Mouse (Mus musculus) cerebellum, postnatal 14 days (tissue): ENCODE results near the gene Ntrk1.
A peak's percentile ranks its signal among the peaks of the same experiment; 100 is the strongest.

Experiments
- DNase-seq, 2 experiments: peaks; one replicate each; pipeline ENCODE4 v3.0.0; 2021; ENCODE audit warnings: mixed read lengths in 2 of 2

The Ntrk1 gene

DNA sequence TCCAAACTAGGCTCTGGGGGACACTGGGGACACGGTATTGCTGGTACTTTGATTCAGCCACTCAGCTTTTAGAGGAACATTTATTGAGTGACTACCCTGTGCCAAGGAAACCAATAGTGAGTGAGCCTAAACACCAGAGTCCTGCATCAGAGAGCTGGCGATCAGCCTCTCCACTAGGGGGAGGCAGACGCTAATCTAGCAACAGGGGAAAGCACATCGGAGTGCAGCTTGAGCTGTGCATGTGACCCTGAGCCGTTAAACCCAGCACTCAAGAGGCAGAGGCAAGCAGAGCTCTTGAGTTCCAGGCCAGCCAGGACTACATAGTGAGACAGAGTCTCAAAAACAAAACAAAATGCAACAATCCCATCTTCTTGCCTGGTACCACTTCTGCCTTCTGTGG is 45.9 kb downstream of the Ntrk1 start:
- DNase-seq = peak; percentile 50 to 58

DNA sequence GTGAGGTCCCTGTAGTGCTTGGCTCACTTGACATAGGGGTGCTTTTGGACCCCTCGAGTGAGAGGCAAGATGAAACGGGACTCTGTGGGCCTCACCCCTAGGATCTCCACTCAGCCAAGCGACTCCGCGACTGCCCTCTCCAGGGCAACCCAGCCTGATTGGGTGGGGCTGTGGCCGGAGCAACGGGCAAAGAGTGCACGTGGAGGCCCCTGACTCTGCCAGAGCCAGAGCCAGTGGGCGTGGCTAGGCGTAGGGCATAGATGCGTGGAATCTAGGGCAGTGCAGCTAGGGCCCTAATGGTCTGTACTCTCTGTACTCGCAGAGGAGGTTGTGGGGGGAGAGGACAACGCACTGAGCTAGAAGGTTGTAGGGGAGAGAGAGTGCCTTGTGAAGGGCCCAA is 46.5 kb downstream of the Ntrk1 start, which contains the start of gene Lrrc71:
TSS of gene Lrrc71 (minus strand) at position 195 of the 400 bp plus-strand sequence.
- DNase-seq = no peak

DNA sequence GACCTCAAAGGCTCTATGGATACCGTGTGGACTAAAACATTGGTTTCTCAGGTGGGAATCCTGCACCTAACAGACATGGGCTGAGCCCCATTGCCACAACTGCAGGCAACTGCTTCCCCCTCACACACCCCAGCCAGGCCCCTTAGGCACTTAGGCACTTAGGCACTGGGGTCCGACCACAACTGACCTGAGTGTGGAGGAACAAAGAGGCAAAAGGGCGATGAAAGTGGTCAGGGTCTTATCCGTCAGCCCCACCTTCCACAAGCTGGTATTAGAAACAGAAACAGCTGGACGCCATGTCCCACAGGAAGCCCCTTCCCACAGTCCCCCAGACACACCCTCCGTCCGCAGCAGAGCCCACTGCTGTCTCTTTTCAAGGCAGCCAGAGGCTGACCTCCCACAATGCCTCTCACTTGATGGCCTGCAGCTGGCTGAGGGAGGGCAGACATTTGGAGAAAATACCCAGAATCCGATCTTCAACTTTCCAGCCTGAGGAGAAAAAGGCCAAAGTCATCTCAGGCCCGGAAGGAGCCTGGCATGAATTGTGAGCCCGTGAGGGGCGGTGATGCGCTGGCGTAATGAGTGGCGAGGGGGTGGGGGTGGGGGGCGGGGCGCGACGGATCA is 49.8 kb downstream of the Ntrk1 start:
- no peak for DNase-seq

DNA sequence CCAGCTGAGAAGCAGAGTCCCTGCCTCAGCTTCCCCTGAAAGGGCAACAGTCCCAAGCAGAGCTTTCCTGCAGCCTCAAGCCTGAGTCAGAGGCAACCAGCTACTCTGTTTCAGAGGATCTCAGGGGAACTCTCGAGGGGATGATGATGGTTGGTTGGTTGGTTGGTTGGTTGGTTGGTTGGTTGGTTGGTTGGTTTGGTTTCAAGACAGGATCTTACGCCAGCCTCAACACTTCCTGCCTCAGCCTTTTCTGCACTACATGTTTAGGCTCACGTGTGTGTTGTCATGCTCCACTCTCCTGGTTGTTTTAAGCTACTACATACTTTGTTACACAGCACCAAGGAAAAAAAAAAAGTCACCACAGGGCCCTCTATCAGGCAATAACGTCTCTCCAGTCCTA is 51.0 kb downstream of the Ntrk1 start:
- DNase-seq = no peak

DNA sequence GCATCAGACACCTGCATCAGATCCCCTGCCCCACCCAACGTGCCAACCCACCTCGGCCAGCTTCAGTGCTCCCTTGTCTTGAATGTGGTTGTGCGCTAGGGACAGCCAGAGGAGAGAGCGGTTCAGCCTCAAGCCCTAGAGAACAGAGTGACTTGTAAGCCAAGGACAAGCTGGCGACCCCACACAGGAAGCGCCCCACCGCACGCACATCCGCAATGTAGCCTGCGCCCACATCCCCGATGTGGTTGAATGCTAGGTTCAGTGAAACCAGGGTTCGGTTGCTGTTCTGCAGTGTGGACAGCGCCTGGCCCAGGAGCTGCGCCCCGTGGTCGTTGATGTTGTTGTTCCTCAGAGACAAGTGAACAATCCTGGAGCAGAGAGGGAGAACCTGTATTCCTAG is 52.2 kb downstream of the Ntrk1 start:
- DNase-seq = no peak

DNA sequence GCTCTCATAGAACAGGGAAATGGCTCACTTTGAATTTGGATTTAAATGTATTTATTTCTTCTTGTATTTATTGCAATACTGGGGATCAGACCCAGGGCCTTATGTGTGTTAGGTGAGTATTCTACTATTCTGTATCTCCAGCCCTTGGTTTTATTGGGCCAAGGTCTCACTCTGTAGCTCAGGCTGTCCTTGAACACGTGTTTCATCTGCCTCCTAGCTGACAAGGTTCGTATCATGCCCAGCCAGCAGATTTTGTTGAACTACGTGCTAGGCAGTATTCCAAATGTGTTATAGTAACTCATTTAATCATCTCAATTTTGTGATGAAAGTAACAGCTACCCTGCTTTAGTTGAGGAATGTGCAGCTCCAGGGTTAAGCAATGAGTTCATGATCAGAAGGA is 52.9 kb downstream of the Ntrk1 start:
- DNase-seq = no peak

DNA sequence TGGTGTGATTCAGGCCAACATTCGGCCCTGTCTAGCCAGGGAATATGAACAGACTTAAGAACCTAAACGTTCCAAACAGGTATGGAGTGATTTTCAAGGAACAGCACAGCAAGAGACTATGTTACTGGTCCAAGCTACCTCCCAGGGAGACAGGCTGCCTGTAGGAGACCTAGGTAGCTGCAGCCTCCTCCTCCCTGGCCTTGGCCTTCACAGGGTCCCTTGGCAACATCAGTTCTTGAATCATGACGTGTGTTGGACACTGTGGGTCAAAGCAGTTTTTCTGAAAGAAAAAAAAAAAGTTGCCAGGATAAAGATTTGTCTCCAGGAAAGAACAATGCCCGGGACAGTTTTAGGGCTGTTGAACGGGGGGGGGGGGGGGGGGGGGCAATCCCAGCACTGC is 56.1 kb downstream of the Ntrk1 start:
- no peak for DNase-seq

DNA sequence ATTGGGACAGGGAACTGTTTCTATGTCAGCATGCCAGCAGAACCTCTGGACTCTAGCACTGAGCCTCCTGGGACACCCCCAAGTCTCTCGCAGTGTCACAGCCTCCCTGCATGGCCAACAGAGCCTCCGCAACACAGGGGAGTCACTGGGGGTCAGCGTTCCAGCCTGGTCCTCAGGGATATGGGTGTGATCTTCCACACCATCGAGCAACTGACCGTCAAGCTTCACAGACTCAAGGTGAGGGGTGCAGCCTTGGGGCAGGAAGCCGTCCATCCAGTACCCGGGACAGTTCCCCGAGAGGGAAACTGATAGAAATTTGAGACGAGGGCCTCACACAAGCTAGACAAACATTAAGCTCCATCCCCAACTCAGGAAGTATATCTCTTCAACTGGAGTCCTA is 59.6 kb downstream of the Ntrk1 start:
- DNase-seq = no peak

DNA sequence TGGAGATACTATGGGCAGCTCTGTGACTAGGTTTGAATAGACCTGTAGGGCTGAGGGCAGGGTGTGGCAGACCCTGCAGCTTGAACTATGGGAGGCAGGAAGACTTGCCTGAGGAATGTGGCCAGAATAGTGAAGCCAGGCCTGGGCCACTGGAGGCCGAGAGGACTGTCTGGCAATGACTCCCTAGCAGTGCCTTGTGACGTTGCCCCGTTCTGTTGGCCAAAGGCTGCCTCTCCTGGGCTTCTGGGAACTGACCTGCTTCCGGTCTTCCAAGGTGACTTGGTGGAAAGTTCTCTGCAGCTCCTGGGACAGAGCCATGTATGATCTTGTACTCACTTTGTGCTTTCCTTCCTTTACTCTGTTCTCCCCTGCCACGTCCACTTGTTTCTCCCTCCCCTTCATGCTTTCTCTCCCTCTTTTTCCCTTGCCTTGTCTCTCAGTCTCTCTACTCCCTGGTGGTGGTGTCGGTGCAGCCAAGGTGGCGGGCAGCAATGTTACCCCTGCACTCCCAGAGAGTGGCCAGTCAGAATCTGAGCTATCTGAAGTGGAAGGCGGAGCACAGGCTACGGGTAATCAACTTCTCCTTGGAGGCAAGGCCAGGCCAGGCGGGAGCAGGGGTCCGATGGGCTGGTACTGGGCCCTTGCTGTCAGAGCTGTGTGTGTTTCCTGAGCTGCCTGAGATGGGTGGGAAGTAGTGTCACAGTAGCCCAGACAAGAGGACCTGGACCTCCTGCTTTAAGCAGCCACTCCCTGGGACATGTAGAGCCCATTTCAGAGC is 60.8 kb downstream of the Ntrk1 start:
- DNase-seq = no peak

DNA sequence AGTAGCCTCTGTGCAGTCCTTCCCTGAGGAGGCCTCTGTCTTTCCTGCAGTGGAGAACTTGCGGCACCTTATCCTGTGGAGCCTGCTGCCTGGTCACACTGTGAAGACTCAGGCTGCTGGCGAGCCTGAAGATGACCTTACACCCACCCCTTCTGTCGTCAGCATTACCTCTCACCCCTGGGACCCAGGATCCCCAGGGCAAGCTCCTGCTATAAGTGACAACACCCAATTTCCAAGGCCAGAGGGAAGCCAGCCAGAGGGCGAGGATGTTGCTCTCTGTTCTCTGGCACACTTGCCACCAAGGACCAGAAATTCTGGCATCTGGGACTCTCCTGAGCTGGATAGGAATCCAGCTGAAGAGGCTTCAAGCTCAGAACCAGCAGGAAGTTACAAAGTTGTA is 61.9 kb downstream of the Ntrk1 start:
- DNase-seq = no peak

DNA sequence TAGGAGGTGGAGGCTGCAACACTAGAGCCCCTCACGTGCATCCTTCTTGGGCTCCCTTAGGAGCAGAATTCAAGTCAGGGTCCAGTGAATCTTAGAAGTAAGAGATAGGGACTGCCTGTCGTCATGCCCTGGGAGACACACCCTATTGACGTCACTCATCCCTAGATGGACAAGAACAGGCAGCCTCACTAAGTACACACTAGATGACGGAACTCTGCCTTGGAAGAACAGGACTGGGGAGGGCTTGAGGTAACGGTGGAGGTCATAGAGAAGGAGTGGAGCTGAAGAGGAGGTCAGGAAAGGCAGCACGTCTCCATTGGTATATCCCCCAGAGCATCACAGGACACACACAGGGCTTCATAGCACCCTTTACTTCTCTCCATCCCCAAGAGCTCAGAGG is 66.3 kb downstream of the Ntrk1 start:
- DNase-seq = no peak
